Mouse (Mus musculus) forebrain, embryonic 11.5 days (tissue): ENCODE data around the gene Tmc7. TPM values are rescaled to one million over a fixed set of nuclear protein-coding genes. Genes with fewer than 3 reads are reported as not detected.

ENCODE experiments used
- ATAC-seq: fragments of 200-750 bp; cut with Nextera tagmentation; replicated peaks from 2 replicates; pipeline ENCODE4 v1.8.0; 2017; ENCODE audit warnings: moderate TSS enrichment; ENCODE audit not compliant: low FRiP score
- DNase-seq: peaks from one replicate; pipeline ENCODE4 v3.0.0-alpha.2; 2017; ENCODE audit warnings: low spot score
- H3K27ac ChIP-seq: fragments of 300-500 bp; sonication (generic); 2 replicates; pipeline ENCODE4 v1.5.1; 2014; ENCODE audit warnings: low read depth, low read length
- H3K27me3 ChIP-seq: fragments of 300-500 bp; sonication (generic); 2 replicates; pipeline ENCODE4 v1.6.1; 2014; ENCODE audit warnings: mild to moderate bottlenecking, low read length, mixed read lengths; ENCODE audit not compliant: control insufficient read depth, insufficient read depth
- H3K36me3 ChIP-seq: fragments of 300-500 bp; sonication (generic); 2 replicates; pipeline ENCODE4 v1.6.1; 2014; ENCODE audit warnings: mild to moderate bottlenecking, low read length, moderate library complexity, mixed read lengths; ENCODE audit not compliant: control insufficient read depth, insufficient read depth
- H3K4me1 ChIP-seq: fragments of 300-500 bp; sonication (generic); replicated peaks from 2 replicates; pipeline ENCODE4 v1.6.1; 2014; ENCODE audit warnings: low read length, mixed read lengths; ENCODE audit not compliant: control insufficient read depth, insufficient read depth
- H3K4me2 ChIP-seq: fragments of 300-500 bp; sonication (generic); 2 replicates; pipeline ENCODE4 v1.6.1; 2014; ENCODE audit warnings: low read depth, mild to moderate bottlenecking, low read length, moderate library complexity, mixed read lengths; ENCODE audit not compliant: severe bottlenecking
- H3K4me3 ChIP-seq: fragments of 300-500 bp; sonication (generic); 2 replicates; pipeline ENCODE4 v1.5.1; 2014; ENCODE audit warnings: low read depth, low read length
- H3K9ac ChIP-seq: fragments of 300-500 bp; sonication (generic); 2 replicates; pipeline ENCODE4 v1.6.1; 2014; ENCODE audit warnings: low read length
- H3K9me3 ChIP-seq: fragments of 300-500 bp; sonication (generic); 2 replicates; pipeline ENCODE4 v1.6.1; 2016; ENCODE audit warnings: low read length, mixed read lengths; ENCODE audit not compliant: control insufficient read depth
- WGBS: fragments of 180-500 bp; shearing (Covaris S2); extraction: QIAGEN DNeasy Blood & Tissue Kit; methylation state at CpG from one replicate; pipeline ENCODE4 v1.1.7; 2014; 5-methylcytosine and 5-hydroxymethylcytosine counted together
- polyA plus RNA-seq: library from polyadenylated mRNA; unstranded; fragments of >200 nt; fragmentation: Nextera tagmentation; extraction: Ambion mirVana; gene quantifications from 2 replicates; pipeline ENCODE4 v1.2.1, GENCODE M21; 2014

Gene Tmc7
- polyA plus RNA-seq, result 10.3 and 13.1 TPM in 2 replicates

DNA sequence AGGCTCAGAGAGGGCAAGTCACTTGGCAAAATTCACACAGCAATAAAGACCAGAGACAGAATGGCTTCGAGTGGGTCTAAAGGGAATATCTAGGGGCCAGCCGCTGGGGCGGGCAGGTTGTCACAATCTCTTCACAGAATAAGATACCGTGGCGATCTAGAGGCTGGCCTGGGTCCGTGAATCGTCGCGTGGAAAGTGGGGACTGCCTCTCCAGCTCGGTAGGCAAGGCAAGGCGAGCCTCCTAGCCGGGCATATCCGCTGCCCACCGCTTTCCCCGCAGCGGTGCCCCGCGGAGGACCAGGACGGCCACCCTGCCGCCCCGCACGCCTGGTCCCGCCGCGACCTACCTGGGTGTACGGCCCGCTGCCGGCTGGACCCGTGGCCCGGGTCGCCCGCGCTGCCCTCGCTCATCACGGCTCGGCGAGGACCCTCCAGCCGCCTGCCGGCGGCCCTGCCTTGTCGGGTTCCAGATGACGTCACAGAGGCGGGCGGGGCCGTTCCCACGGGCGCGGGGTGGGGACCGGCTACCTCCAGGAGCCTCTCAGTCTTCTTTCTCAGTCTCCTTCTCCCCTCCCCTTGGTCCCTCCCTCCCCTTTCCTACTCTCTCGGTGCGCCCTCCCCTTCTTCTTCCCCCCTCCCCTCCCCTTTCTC, at the start of gene Tmc7:
TSS of gene Tmc7 (minus strand) at position 480 of the 651 bp plus-strand sequence.
- 1% methylated on average over 46 of the region's 51 CpGs for WGBS
- H3K4me1 ChIP-seq, result peaks cover 6% of the 10 kb centered on the region; the same call in 1 of the 2 replicates
- DNase-seq (peak; percentile 94), ATAC-seq (peak; percentile 94)
- no peaks in the 10 kb centered on the region for H3K27me3 ChIP-seq
- peak within 1 kb of the TSS; percentile 66 for H3K4me3 ChIP-seq
- peak within 1 kb of the TSS; percentile 43; the same call in 1 of the 2 replicates for H3K27ac ChIP-seq
- peak within 1 kb of the TSS; percentile 72 for H3K4me2 ChIP-seq
- no peaks in the 10 kb centered on the region; the same call in 1 of the 2 replicates for H3K9me3 ChIP-seq
- H3K9ac ChIP-seq, result peak within 1 kb of the TSS; percentile 87
- H3K36me3 ChIP-seq, result no peaks in the 10 kb centered on the region

DNA sequence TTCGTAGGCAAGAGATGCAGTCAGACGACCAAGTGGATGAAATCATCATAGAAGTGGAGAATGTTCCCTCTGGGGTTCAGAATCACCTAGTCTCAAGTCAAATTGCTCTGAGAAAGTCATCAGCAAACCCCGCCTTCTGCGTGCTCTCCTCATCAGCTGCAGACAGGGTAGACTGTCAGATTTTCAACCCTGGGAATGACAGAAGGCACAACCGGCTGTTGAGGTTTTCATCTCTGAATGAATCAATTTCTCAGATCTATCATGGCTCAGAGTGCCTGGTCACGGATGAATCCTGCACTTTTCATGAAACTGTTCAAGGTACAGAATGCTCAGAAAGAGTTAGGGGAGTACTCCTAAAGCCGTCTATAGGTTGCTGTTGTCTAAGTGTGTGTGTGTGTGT, 49.4 kb upstream of the Tmc7 start:
- no peak overlapping the region for H3K4me2 ChIP-seq
- no peak overlapping the region for H3K27ac ChIP-seq
- no peaks in the 10 kb centered on the region for H3K27me3 ChIP-seq
- H3K9me3 ChIP-seq, result no peaks in the 10 kb centered on the region
- ATAC-seq, result no peak
- H3K9ac ChIP-seq, result no peak overlapping the region
- no peaks in the 10 kb centered on the region for H3K4me1 ChIP-seq
- H3K4me3 ChIP-seq, result no peak overlapping the region
- no peaks in the 10 kb centered on the region for H3K36me3 ChIP-seq
- DNase-seq, result no peak
- WGBS, result 83% methylated on average over 7 of the region's 7 CpGs

DNA sequence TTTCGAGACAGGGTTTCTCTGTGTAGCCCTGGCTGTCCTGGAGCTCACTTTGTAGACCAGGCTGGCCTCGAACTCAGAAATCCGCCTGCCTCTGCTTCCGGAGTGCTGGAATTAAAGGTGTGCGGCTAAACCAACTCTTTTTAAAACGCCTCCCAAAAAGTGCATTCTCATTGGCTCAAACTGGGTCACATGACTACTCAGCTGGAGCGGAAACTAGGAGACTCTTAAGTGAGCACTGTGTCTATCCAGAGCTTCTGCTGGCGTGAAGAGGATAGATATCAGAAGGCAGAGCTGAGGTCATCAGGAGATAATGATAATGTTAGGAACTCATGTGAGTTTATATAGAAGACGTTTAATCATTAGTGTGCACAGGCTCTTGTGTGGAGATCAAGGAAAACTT, 48.6 kb upstream of the Tmc7 start:
- H3K9ac ChIP-seq, result no peak overlapping the region
- no peak for DNase-seq
- H3K4me1 ChIP-seq, result no peaks in the 10 kb centered on the region
- ATAC-seq, result no peak
- WGBS, result 88% methylated on average over 9 of the region's 9 CpGs
- H3K4me2 ChIP-seq, result no peak overlapping the region
- no peak overlapping the region for H3K27ac ChIP-seq
- H3K27me3 ChIP-seq, result no peaks in the 10 kb centered on the region
- no peak overlapping the region for H3K4me3 ChIP-seq
- H3K9me3 ChIP-seq, result no peaks in the 10 kb centered on the region
- no peaks in the 10 kb centered on the region for H3K36me3 ChIP-seq

DNA sequence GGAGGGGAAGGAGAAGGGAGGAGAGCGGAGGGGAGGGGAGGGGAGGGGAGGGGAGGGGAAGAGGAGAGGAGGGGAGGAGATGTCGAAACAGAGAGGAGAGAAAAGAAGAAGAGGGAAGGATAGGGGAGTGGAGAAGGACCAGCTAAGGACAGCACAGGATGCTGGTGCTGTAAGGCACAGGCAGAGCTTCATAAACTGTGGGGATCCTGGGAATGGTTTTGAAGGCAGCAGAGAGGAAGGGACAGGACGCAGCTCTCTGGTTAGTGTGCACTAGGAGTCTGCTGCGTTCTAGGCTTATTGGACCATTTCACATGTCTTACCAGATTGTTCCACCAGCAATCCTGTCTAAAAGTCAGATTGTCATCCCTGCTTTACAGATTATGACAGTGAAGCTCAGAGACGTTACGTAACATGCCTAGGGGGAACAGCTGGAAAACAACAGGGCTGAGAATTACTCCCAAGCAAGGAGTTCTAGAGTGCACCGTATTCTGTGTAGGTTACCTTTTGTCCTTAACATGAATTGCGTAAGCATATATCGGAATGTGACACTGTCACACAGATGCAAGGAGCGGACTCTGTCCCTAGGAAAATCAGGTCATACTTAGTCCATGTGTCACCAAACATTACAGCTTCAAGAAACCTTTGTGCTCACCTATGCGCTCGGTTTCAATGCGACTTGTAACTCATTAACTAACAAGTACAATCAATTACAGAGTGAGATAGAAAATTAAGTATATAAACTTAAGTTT, 43.2 kb upstream of the Tmc7 start:
- Histone ChIP-seq H3K4me3 (no peak overlapping the region), H3K27ac (no peak overlapping the region), H3K4me2 (no peak overlapping the region), H3K4me1 (no peaks in the 10 kb centered on the region), H3K36me3 (no peaks in the 10 kb centered on the region), H3K9me3 (no peaks in the 10 kb centered on the region), H3K9ac (no peak overlapping the region), H3K27me3 (no peaks in the 10 kb centered on the region)
- WGBS, result 82% methylated on average over 13 of the region's 13 CpGs
- ATAC-seq (no peak), DNase-seq (no peak)

DNA sequence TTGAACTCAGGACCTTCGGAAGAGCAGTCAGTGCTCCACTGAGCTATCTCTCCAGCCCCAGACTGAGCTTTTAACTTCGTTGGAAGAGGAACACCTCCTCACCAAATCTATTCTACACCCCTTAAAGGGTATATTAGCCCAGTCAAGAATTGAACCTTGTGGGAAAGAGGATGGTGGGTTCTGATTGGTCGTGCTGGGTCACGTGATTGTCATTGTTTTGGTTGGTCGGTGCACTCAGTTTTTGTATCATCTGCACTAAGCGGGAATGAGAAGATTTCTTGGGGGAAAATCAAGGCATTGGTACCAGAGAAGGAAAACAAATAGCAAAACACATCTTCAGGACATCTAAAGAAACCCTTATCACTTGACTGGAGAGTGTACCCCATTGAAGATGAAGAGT, 36.6 kb upstream of the Tmc7 start:
- no peaks in the 10 kb centered on the region for H3K4me1 ChIP-seq
- no peaks in the 10 kb centered on the region for H3K9me3 ChIP-seq
- H3K4me2 ChIP-seq, result no peak overlapping the region
- DNase-seq (no peak), ATAC-seq (no peak)
- H3K4me3 ChIP-seq, result no peak overlapping the region
- no peak overlapping the region for H3K9ac ChIP-seq
- no peak overlapping the region for H3K27ac ChIP-seq
- 78% methylated on average over 6 of the region's 6 CpGs for WGBS
- no peaks in the 10 kb centered on the region for H3K36me3 ChIP-seq
- no peaks in the 10 kb centered on the region for H3K27me3 ChIP-seq

DNA sequence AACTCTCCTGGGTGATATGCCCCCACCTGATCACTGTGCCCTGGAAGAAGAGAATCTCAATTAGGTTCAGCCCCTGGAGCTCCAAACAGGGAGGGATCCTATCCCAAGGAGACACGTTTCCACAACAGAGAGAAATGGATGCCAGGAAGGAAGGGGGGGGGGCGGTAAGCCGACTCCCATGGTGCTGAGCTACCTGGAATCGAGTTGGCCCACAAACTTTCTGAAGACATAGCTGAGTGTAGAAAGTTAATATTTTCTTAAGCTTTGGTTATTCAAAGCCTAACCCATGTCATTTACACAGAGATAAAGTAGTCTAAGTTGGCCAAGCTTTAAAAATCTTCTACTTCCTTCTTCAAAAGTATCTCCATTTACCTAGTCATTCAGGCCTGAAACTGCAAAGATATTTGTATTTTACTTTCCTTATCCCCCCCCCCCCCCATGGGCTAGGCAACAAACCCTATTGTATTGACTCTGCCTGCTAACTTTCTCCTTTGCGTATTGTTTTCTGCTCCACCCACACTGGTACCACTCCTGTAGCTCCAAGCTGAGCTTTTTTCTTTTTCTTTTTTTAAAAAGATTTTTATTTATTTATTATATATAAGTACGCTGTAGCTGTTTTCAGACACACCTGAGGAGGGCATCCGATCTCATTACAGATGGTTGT, 35.8 kb upstream of the Tmc7 start:
- no peaks in the 10 kb centered on the region for H3K4me1 ChIP-seq
- no peak overlapping the region for H3K4me2 ChIP-seq
- no peak for DNase-seq
- no peak for ATAC-seq
- no peak overlapping the region for H3K9ac ChIP-seq
- H3K27ac ChIP-seq, result no peak overlapping the region
- H3K27me3 ChIP-seq, result no peaks in the 10 kb centered on the region
- no peaks in the 10 kb centered on the region for H3K9me3 ChIP-seq
- H3K4me3 ChIP-seq, result no peak overlapping the region
- 91% methylated on average over 7 of the region's 7 CpGs for WGBS
- no peaks in the 10 kb centered on the region for H3K36me3 ChIP-seq

DNA sequence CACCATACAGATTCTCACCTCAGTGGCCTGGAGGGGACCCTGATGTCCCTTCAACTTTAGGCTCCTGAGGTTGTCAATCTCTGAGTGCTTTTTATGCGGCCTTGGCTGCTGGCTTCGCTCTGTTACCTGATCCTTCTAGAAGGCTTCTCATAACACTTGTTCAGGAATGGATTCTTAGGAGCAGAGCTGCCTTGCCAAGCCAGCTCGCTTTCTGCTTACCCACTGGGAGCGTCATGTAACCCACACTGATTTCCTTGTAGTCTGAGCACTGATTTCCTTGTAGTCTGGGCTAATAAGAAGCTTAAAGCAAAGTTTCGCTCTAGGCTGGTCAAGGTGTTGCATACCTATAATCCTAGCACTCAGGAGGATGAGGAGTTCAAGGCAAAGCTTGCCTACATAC, 33.6 kb upstream of the Tmc7 start:
- H3K36me3 ChIP-seq, result no peaks in the 10 kb centered on the region
- no peak overlapping the region for H3K4me3 ChIP-seq
- no peak overlapping the region for H3K9ac ChIP-seq
- no peak for DNase-seq
- no peaks in the 10 kb centered on the region for H3K27me3 ChIP-seq
- H3K4me2 ChIP-seq, result no peak overlapping the region
- no peaks in the 10 kb centered on the region for H3K9me3 ChIP-seq
- H3K27ac ChIP-seq, result no peak overlapping the region
- H3K4me1 ChIP-seq, result no peaks in the 10 kb centered on the region
- 88% methylated on average over 5 of the region's 5 CpGs for WGBS
- no peak for ATAC-seq

DNA sequence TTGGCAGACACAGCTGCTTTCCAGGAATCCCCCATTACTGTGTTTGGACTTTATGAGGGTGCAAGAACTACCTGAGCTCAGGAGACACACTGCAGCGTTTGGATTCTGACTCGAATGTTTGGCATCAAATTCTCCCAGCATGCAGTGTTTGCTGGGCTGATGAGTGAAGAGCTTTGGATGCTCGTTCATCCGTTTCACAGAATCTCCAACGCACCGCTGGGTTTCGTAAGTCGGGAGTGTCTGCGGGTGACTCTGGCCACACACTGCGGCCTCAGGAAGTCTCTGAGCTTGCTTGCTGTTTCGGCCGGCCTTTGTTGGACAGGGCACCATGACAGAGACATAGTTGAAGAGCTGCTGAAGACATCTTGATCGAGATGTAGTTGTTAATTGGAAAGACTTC, 29.5 kb upstream of the Tmc7 start:
- DNase-seq (no peak), ATAC-seq (no peak)
- Histone ChIP-seq H3K4me1 (no peaks in the 10 kb centered on the region), H3K4me2 (no peak overlapping the region), H3K36me3 (no peaks in the 10 kb centered on the region), H3K9me3 (no peaks in the 10 kb centered on the region), H3K9ac (no peak overlapping the region), H3K4me3 (no peak overlapping the region), H3K27ac (no peak overlapping the region), H3K27me3 (no peaks in the 10 kb centered on the region)
- WGBS, result 38% methylated on average over 13 of the region's 13 CpGs
